22 mouse cellular contexts compared by ENCODE assay signal in genomic region chr10:45100473-45100872, GRCm38 (mm10). TPM values are rescaled to one million over a fixed set of nuclear protein-coding genes. Genes with fewer than 3 reads are reported as not detected.
DNase-seq lines count a peak whose midpoint lies in the region; ATAC-seq lines count a peak whose summit lies in the region.
"Had no signal": no experiment of that assay in that cellular context is flagged by ENCODE, and none has a peak within 500 bp of the region (broad histone marks: within the 10 kb centered on the region; RNA-seq: fewer than 3 reads in every experiment).

No protein-coding gene starts in this region.

- H3K4me3 ChIP-seq in kidney, embryonic 14.5 days (ENCODE audit: low read length) = no peak overlapping the region
- no peak overlapping the region for H3K4me3 ChIP-seq in kidney, embryonic 16.5 days (ENCODE audit: low read length)
- no peak overlapping the region for H3K4me3 ChIP-seq in liver, embryonic 11.5 days (ENCODE audit: low read depth, low read length)
- no peak overlapping the region for H3K4me3 ChIP-seq in forebrain, embryonic 16.5 days (replicated peaks; ENCODE audit: low read length)
- no peak overlapping the region for H3K4me3 ChIP-seq in hindbrain, embryonic 16.5 days (ENCODE audit: low read length)
- H3K4me3 ChIP-seq: erythroblast, embryonic 14.5 days; heart, adult 2 months; neural tube, embryonic 13.5 days had no signal

- no peak overlapping the region for H3K9ac ChIP-seq in kidney, embryonic 14.5 days (ENCODE audit: low read depth, low read length)
- no peak overlapping the region for H3K9ac ChIP-seq in kidney, embryonic 16.5 days (replicated peaks; ENCODE audit: low read length)
- H3K9ac ChIP-seq in liver, embryonic 11.5 days (ENCODE audit: low read depth, low read length) = no peak overlapping the region
- no peak overlapping the region for H3K9ac ChIP-seq in forebrain, embryonic 16.5 days (replicated peaks; ENCODE audit: low read depth, low read length)
- H3K9ac ChIP-seq in hindbrain, embryonic 16.5 days (ENCODE audit: low read depth, low read length) = no peak overlapping the region
- H3K9ac ChIP-seq: forebrain, postnatal 0 days; hindbrain, embryonic 14.5 days; neural tube, embryonic 13.5 days had no signal

- no peak for ATAC-seq in kidney, embryonic 14.5 days (ENCODE audit: low FRiP score, low TSS enrichment)
- ATAC-seq in kidney, embryonic 16.5 days (ENCODE audit: low FRiP score, low TSS enrichment) = 0 out of 2 replicates have a peak, but pooled peaks have one; percentile 20
- ATAC-seq in liver, embryonic 11.5 days (replicated peaks; ENCODE audit: low FRiP score) = 0 out of 2 replicates have a peak, but pooled peaks have one; percentile 21
- ATAC-seq in forebrain, embryonic 16.5 days = no peak
- ATAC-seq in hindbrain, embryonic 16.5 days = no peak
- ATAC-seq: forebrain, postnatal 0 days had no signal

- peaks cover 30% of the 10 kb centered on the region; the same call in 1 of the 2 replicates for H3K36me3 ChIP-seq in kidney, embryonic 14.5 days (ENCODE audit: control insufficient read depth, insufficient read depth, low read length)
- H3K36me3 ChIP-seq in kidney, embryonic 16.5 days (ENCODE audit: insufficient read depth, low read length) = peaks cover 28% of the 10 kb centered on the region
- H3K36me3 ChIP-seq in liver, embryonic 11.5 days (ENCODE audit: control insufficient read depth, insufficient read depth, low read length) = peaks cover 25% of the 10 kb centered on the region
- H3K36me3 ChIP-seq in forebrain, embryonic 16.5 days (ENCODE audit: control insufficient read depth, insufficient read depth) = 0 out of 2 replicates have a peak, but pooled peaks cover 3% of the 10 kb centered on the region
- peaks cover 9% of the 10 kb centered on the region for H3K36me3 ChIP-seq in hindbrain, embryonic 16.5 days (ENCODE audit: control insufficient read depth, insufficient read depth, low read length)

- no peak overlapping the region for H3K4me2 ChIP-seq in kidney, embryonic 14.5 days (replicated peaks; ENCODE audit: low read depth, low read length)
- no peak overlapping the region for H3K4me2 ChIP-seq in kidney, embryonic 16.5 days (replicated peaks; ENCODE audit: low read depth, low read length)
- H3K4me2 ChIP-seq in liver, embryonic 11.5 days = no peak overlapping the region
- no peak overlapping the region for H3K4me2 ChIP-seq in forebrain, embryonic 16.5 days (ENCODE audit: low read length)
- no peak overlapping the region for H3K4me2 ChIP-seq in hindbrain, embryonic 16.5 days (ENCODE audit: low read length)
- H3K4me2 ChIP-seq: hindbrain, embryonic 14.5 days; midbrain, embryonic 11.5 days; neural tube, embryonic 13.5 days had no signal

- peak; percentile 43 for DNase-seq in kidney, adult 11 months
- no peak for DNase-seq in liver, embryonic 11.5 days (ENCODE audit: low spot score)
- peak; percentile 81 for DNase-seq in yolk sac, embryonic 10.5 days (ENCODE audit: low spot score)
- DNase-seq: adrenal gland, adult 8-10 months; cerebellum, adult 11-12 months; forebrain, postnatal 0 days; heart, adult 2 months; heart, postnatal 14 days; layer of hippocampus, postnatal 36 days; lung, adult 2 months; lung, postnatal 36 days; right cerebral cortex, postnatal 25 days; thymus, postnatal 25 days had no signal

- no peak overlapping the region for H3K27ac ChIP-seq in kidney, embryonic 14.5 days (ENCODE audit: low read depth, low read length)
- H3K27ac ChIP-seq in kidney, embryonic 16.5 days (ENCODE audit: low read length) = no peak overlapping the region
- no peak overlapping the region for H3K27ac ChIP-seq in liver, embryonic 11.5 days (ENCODE audit: low read depth, low read length)
- H3K27ac ChIP-seq in forebrain, embryonic 16.5 days (ENCODE audit: low read length) = no peak overlapping the region
- no peak overlapping the region for H3K27ac ChIP-seq in hindbrain, embryonic 16.5 days (ENCODE audit: low read depth, low read length)
- H3K27ac ChIP-seq: heart, adult 2 months; hindbrain, embryonic 14.5 days; neural tube, embryonic 13.5 days had no signal

- H3K9me3 ChIP-seq in kidney, embryonic 14.5 days (ENCODE audit: control insufficient read depth, low read length) = no peaks in the 10 kb centered on the region
- H3K9me3 ChIP-seq in kidney, embryonic 16.5 days (ENCODE audit: low read length) = 0 out of 2 replicates have a peak, but pooled peaks cover 2% of the 10 kb centered on the region
- H3K9me3 ChIP-seq in liver, embryonic 11.5 days (ENCODE audit: control insufficient read depth, low read length) = 0 out of 2 replicates have a peak, but pooled peaks cover 2% of the 10 kb centered on the region
- no peaks in the 10 kb centered on the region for H3K9me3 ChIP-seq in forebrain, embryonic 16.5 days (ENCODE audit: control insufficient read depth, low read length)
- H3K9me3 ChIP-seq in hindbrain, embryonic 16.5 days (ENCODE audit: control insufficient read depth, low read length) = no peaks in the 10 kb centered on the region
- H3K9me3 ChIP-seq: neural tube, embryonic 13.5 days had no signal

- H3K4me1 ChIP-seq in kidney, embryonic 14.5 days (ENCODE audit: control insufficient read depth, insufficient read depth, low read length) = peaks cover 8% of the 10 kb centered on the region
- peaks cover 15% of the 10 kb centered on the region for H3K4me1 ChIP-seq in kidney, embryonic 16.5 days (ENCODE audit: insufficient read depth, low read length)
- H3K4me1 ChIP-seq in liver, embryonic 11.5 days (replicated peaks; ENCODE audit: control insufficient read depth, insufficient read depth, low read length) = peaks cover 8% of the 10 kb centered on the region
- H3K4me1 ChIP-seq in forebrain, embryonic 16.5 days (replicated peaks; ENCODE audit: control insufficient read depth, insufficient read depth, low read length) = peaks cover 13% of the 10 kb centered on the region
- peaks cover 11% of the 10 kb centered on the region for H3K4me1 ChIP-seq in hindbrain, embryonic 16.5 days (ENCODE audit: control insufficient read depth, insufficient read depth, low read depth, low read length)

- H3K27me3 ChIP-seq in kidney, embryonic 14.5 days (ENCODE audit: control insufficient read depth, insufficient read depth, low read length) = no peaks in the 10 kb centered on the region
- H3K27me3 ChIP-seq in kidney, embryonic 16.5 days (ENCODE audit: insufficient read depth, low read length) = no peaks in the 10 kb centered on the region
- no peaks in the 10 kb centered on the region for H3K27me3 ChIP-seq in liver, embryonic 11.5 days (replicated peaks; ENCODE audit: control insufficient read depth, insufficient read depth, low read length)
- no peaks in the 10 kb centered on the region for H3K27me3 ChIP-seq in forebrain, embryonic 16.5 days (replicated peaks; ENCODE audit: control insufficient read depth, insufficient read depth, low read length)
- H3K27me3 ChIP-seq in hindbrain, embryonic 16.5 days (replicated peaks; ENCODE audit: control insufficient read depth, insufficient read depth, low read length) = no peaks in the 10 kb centered on the region
- H3K27me3 ChIP-seq: CH12.LX; neural tube, embryonic 13.5 days had no signal

- 87% methylated on average over 11 of the region's 11 CpGs for WGBS in kidney, embryonic 14.5 days
- WGBS in kidney, embryonic 16.5 days = 74% methylated on average over 11 of the region's 11 CpGs
- 76% methylated on average over 11 of the region's 11 CpGs for WGBS in liver, embryonic 11.5 days
- 87% methylated on average over 11 of the region's 11 CpGs for WGBS in forebrain, embryonic 16.5 days
- 75% methylated on average over 11 of the region's 11 CpGs for WGBS in hindbrain, embryonic 16.5 days

RNA-seq across cellular contexts. Expression of gene Prep, which starts 33.5 kb away (rescaled TPM):
- polyA plus RNA-seq in kidney, embryonic 14.5 days (2014; fragmentation: Nextera tagmentation; extraction: Ambion mirVana) = 12.1 and 23.8 TPM in 2 replicates
- polyA plus RNA-seq in kidney, embryonic 16.5 days (2015; fragmentation: Nextera tagmentation; extraction: Ambion mirVana) = 26.6 and 26.7 TPM in 2 replicates
- 22.1 and 27.7 TPM in 2 replicates for polyA plus RNA-seq in liver, embryonic 11.5 days (2014; fragmentation: Nextera tagmentation; extraction: Ambion mirVana)
- polyA plus RNA-seq in forebrain, embryonic 16.5 days (2015; fragmentation: Nextera tagmentation; extraction: Ambion mirVana) = 20.3 and 21.8 TPM in 2 replicates
- polyA plus RNA-seq in hindbrain, embryonic 16.5 days (2015; fragmentation: Nextera tagmentation; extraction: Ambion mirVana) = 26.9 and 28.1 TPM in 2 replicates

Comparison
In these comparisons a context has a peak if more than half of its experiments do, and no peak if none do; other contexts are left out.
1. ATAC-seq: peak in kidney, embryonic 16.5 days (single experiment) and liver, embryonic 11.5 days (single experiment); none in kidney, embryonic 14.5 days (single experiment), forebrain, embryonic 16.5 days (single experiment) and hindbrain, embryonic 16.5 days (single experiment).